Mouse (Mus musculus): Measurements from ENCODE around the gene Snx20. TPM values are rescaled to one million over a fixed set of nuclear protein-coding genes. Genes with fewer than 3 reads are reported as not detected.

The Snx20 gene
- total and polyA plus RNA-seq, 2 experiments from 2014 or later: 1.6 to 1.9 TPM

DNA sequence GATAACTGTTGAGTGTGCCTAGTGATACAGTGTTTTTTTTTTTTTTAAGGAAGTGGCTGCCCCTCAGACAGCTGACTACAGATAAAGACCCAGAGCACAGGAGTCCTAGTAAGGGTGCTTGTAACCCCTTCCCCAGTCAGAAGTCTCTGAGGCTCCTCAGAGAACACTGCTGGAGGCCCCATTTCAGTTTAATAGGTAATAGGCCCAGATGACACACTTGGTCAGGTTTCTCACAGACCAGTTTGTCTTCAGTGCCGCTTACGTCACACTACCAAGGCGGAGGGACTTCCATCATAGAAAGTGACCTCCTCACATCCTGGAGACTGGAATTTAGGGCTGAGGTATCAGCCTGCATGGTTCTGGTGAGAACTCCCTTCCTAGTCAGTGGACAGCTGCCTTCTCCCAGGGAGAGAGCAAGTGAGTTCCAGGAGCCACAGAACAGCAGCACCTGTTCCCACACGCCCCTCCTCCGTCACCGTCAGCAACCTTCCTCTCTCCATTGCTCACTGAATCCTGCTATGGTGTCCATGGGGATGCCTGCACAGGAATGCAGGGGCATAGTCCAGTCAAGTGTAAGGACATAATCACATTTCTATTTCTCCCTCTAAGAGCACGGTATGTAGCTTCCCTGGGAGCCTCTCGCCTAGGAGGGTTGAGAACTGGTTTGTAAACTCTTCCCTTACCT lies 47.6 kb downstream of the Snx20 start:
- no peak for ATAC-seq
- no peak overlapping the region for H3K27ac ChIP-seq (ENCODE audit: low read depth, low read length)
- no peak for DNase-seq

DNA sequence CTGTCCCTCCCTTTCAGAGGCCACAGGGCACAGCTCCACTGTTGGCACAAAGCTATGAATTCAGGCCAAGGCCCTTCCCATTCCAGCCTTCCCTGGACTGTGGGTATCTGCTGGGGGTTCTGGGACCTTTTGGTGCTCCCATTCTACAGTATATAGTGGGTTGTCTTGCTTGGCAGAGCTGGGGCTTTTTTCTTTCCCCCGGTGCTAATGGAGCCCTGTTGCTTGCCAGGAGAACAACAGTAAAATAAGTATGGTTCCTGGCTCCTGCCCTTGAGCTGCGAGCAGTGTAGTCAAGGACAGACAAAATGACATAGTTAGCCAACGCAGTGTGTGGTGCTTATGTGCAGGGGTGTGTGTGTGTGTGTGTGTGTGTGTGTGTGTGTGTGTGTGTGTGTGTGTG lies 52.1 kb downstream of the Snx20 start:
- H3K9me3 ChIP-seq (ENCODE audit: low read length): no peaks in the 10 kb centered on the region
- no peak overlapping the region for H3K4me3 ChIP-seq (ENCODE audit: low read depth, low read length)
- no peak overlapping the region for H3K4me2 ChIP-seq (ENCODE audit: low read depth)
- H3K27ac ChIP-seq (ENCODE audit: low read depth, low read length): no peak overlapping the region
- TF ChIP-seq CTCF (IDR thresholded peaks at IDR 0.05; ENCODE audit: low read depth): no peak
- H3K4me1 ChIP-seq (ENCODE audit: insufficient read depth): peaks cover 14% of the 10 kb centered on the region; the same call in 1 of the 2 replicates
- H3K36me3 ChIP-seq (ENCODE audit: insufficient read depth): no peaks in the 10 kb centered on the region
- 58% methylated on average over 3 of the region's 3 CpGs for WGBS
- ATAC-seq (no peak), DNase-seq (no peak)
- no peaks in the 10 kb centered on the region for H3K27me3 ChIP-seq (ENCODE audit: insufficient read depth, low read length)
- H3K9ac ChIP-seq: no peak overlapping the region

More for the DNA sequence above, 47.6 kb downstream of the Snx20 start:
- Histone ChIP-seq H3K9me3 (ENCODE audit: low read length) (no peaks in the 10 kb centered on the region), H3K4me2 (ENCODE audit: low read depth) (no peak overlapping the region), H3K4me1 (ENCODE audit: insufficient read depth) (no peaks in the 10 kb centered on the region), H3K27me3 (ENCODE audit: insufficient read depth, low read length) (no peaks in the 10 kb centered on the region), H3K4me3 (ENCODE audit: low read depth, low read length) (no peak overlapping the region), H3K9ac (no peak overlapping the region), H3K36me3 (ENCODE audit: insufficient read depth) (no peaks in the 10 kb centered on the region)
- whole genome bisulfite sequencing: 94% methylated on average over 8 of the region's 8 CpGs
- no peak for TF ChIP-seq CTCF (IDR thresholded peaks at IDR 0.05; ENCODE audit: low read depth)

DNA sequence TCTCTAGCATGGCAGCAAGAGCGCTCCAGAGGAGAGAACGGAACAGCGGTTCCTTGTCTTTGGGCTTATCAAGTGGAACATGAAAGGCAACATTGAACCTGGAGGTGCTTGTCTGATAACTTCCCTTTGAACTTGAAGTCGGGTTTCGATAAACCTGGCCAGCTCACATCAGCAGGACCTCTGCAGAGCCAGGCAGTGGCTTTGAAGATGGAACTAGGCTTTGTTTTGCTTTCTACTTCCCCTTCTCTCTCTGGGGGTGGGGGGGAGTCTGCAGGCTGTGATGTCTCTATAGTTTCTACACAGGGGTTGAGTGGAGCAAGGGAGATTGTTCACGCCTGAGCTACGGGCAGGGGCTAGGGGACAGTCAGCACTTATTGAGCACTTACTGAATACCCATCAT lies 55.1 kb downstream of the Snx20 start:
- Histone ChIP-seq H3K9ac (no peak overlapping the region), H3K4me1 (ENCODE audit: insufficient read depth) (peaks cover 19% of the 10 kb centered on the region; the same call in 1 of the 2 replicates), H3K9me3 (ENCODE audit: low read length) (no peaks in the 10 kb centered on the region), H3K27me3 (ENCODE audit: insufficient read depth, low read length) (no peaks in the 10 kb centered on the region), H3K4me3 (ENCODE audit: low read depth, low read length) (no peak overlapping the region), H3K4me2 (ENCODE audit: low read depth) (no peak overlapping the region), H3K27ac (ENCODE audit: low read depth, low read length) (no peak overlapping the region), H3K36me3 (ENCODE audit: insufficient read depth) (no peaks in the 10 kb centered on the region)
- DNase-seq (no peak), ATAC-seq (no peak)
- 78% methylated on average over 7 of the region's 7 CpGs for WGBS
- TF ChIP-seq CTCF (IDR thresholded peaks at IDR 0.05; ENCODE audit: low read depth): no peak

DNA sequence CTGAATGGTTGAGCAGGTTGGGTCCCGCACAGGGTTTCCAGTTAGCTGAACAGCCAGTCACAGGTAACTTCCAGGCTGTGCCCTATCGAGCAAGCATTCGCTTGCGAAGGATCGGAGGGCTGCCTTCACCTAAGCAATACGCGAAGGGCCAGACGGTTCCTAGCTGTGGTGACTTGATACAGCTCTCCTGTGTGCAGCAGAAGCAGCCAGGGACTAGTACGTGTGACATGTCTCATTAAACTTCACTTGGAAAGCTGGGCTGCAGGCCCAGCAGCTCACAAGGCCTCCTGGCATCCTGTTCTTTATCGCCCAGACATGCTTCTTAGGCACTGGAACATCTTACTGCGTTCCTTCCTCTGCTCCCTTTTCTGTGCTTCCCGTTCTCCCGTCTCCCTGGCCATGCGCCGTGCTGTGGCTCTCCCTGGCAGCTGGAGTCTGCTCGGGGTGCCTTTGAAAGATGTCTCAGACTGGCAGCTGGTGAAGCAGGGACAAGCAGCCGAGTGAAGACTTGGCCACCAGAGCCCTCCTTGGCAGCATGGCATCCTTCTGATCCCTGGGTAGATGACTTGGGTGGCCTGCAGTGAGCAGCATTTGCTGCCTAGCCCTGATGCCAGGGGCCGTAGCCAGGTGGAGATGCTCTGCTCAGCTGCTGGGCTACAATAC lies 56.1 kb downstream of the Snx20 start:
- Histone ChIP-seq H3K9me3 (ENCODE audit: low read length) (no peaks in the 10 kb centered on the region), H3K9ac (no peak overlapping the region), H3K4me2 (ENCODE audit: low read depth) (no peak overlapping the region), H3K4me1 (ENCODE audit: insufficient read depth) (peaks cover 19% of the 10 kb centered on the region; the same call in 1 of the 2 replicates), H3K27ac (ENCODE audit: low read depth, low read length) (no peak overlapping the region), H3K27me3 (ENCODE audit: insufficient read depth, low read length) (no peaks in the 10 kb centered on the region), H3K4me3 (ENCODE audit: low read depth, low read length) (no peak overlapping the region), H3K36me3 (ENCODE audit: insufficient read depth) (no peaks in the 10 kb centered on the region)
- ATAC-seq (peak; percentile 68), DNase-seq (peak; percentile 62)
- 49% methylated on average over 18 of the region's 18 CpGs for WGBS
- TF ChIP-seq CTCF (IDR thresholded peaks at IDR 0.05; ENCODE audit: low read depth): no peak

DNA sequence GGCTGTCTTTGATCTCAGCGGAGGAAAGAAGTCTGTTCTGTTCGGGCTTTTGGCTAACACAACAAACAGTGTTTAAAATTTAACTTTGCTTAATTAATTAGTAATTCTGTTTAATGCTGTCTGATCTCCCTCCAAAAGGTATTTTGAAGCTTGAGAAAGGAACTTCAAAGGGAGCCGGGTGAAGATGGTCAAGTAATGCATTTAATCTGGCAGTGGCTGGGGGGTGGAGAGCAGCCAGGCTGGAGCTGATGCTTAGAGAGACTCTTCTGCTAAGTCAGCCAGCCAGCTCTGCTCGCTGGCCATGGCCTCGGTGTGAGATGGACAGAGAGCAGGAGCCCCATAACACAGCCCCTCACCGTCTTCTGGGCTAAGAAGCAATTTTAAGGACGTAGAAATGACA lies 56.7 kb downstream of the Snx20 start:
- Histone ChIP-seq H3K4me2 (ENCODE audit: low read depth) (no peak overlapping the region), H3K27me3 (ENCODE audit: insufficient read depth, low read length) (no peaks in the 10 kb centered on the region), H3K36me3 (ENCODE audit: insufficient read depth) (no peaks in the 10 kb centered on the region), H3K27ac (ENCODE audit: low read depth, low read length) (no peak overlapping the region), H3K9me3 (ENCODE audit: low read length) (no peaks in the 10 kb centered on the region), H3K4me3 (ENCODE audit: low read depth, low read length) (no peak overlapping the region), H3K9ac (no peak overlapping the region), H3K4me1 (ENCODE audit: insufficient read depth) (peaks cover 19% of the 10 kb centered on the region; the same call in 1 of the 2 replicates)
- 28% methylated on average over 7 of the region's 7 CpGs for WGBS
- TF ChIP-seq CTCF (IDR thresholded peaks at IDR 0.05; ENCODE audit: low read depth): no peak
- ATAC-seq: no peak
- DNase-seq: no peak

DNA sequence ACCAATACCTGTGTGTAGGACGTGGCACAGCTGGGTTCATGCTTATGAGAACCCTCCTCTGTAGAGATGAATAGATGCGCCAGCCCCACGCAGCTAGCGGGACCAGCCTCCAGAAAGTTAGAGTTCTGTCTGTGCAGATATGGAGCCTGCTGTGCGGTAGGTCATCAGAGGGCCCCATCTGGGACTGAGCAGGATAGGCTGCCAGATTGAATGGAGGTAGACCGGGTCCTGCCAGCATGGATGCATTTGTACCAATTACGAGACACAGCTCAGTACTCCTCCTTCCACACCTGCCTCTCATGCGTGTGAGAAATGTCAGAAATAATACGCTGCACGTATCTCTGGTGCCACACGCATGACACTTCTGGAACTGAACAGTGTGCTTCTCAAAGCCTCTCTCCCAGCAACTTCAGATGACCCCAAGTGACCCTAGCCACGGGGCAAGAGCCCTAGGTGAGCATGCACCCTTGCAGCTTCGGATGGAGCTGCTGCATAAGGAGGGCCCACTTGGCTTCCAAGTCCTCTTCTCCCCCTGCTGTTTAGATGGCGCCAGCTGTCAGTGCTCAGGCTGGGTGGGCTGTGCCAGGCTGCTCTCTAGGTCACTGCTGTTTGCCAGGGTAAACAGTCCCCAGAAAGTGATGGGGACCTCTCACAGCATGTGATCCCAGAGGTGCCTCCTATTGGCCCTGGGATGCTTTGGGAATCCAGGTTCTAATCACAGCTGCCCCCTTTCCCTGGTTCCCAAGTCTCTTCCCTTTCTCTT lies 57.3 kb downstream of the Snx20 start:
- Histone ChIP-seq H3K27ac (ENCODE audit: low read depth, low read length) (no peak overlapping the region), H3K9ac (no peak overlapping the region), H3K4me3 (ENCODE audit: low read depth, low read length) (no peak overlapping the region), H3K4me2 (ENCODE audit: low read depth) (no peak overlapping the region), H3K27me3 (ENCODE audit: insufficient read depth, low read length) (no peaks in the 10 kb centered on the region), H3K36me3 (ENCODE audit: insufficient read depth) (no peaks in the 10 kb centered on the region), H3K4me1 (ENCODE audit: insufficient read depth) (peaks cover 20% of the 10 kb centered on the region; the same call in 1 of the 2 replicates), H3K9me3 (ENCODE audit: low read length) (no peaks in the 10 kb centered on the region)
- peak; percentile 21; the same call in 1 of the 2 replicates for ATAC-seq
- 56% methylated on average over 14 of the region's 14 CpGs for whole genome bisulfite sequencing
- no peak; the same call in 1 of the 2 replicates for TF ChIP-seq CTCF (IDR thresholded peaks at IDR 0.05; ENCODE audit: low read depth)
- DNase-seq: peak; percentile 30
